Mouse (Mus musculus) skeletal muscle tissue, adult 2 months (tissue): ENCODE measurements at regions not wholly inside any gene's neighbourhood (a gene's known extent, or its start where the extent isn't known, plus 50 kb on each side); places are given as distances from the start of the nearest gene placed in this dataset.

ENCODE experiments used
- DNase-seq: peaks from one replicate; pipeline ENCODE4 v3.0.0-alpha.2; 2012; ENCODE audit warnings: low read depth, low spot score

GRCm38 (mm10) chr10:21672171-21672570 lies 79.2 kb downstream of the 1700020N01Rik start:
- no peak for DNase-seq

DNA sequence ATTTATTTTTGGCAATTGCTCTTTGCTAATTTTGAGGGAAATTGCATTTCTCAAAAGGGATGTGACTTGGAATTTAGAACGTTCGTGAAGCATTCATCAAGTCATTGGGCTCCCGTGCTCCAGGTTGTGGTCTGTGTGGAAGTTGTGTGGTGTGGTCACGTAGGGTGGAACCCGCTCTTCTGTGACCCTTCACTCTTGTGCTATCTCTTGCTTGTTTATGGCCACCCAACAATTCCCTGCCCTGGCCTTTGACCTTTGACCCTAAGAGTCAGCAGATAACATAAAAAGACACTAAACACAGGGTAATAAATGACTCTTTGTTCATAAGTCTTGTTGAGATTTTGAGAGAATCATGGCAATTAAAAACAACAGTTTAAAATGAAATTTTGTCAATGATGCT lies 79.7 kb downstream of the 1700020N01Rik start:
- DNase-seq = no peak

DNA sequence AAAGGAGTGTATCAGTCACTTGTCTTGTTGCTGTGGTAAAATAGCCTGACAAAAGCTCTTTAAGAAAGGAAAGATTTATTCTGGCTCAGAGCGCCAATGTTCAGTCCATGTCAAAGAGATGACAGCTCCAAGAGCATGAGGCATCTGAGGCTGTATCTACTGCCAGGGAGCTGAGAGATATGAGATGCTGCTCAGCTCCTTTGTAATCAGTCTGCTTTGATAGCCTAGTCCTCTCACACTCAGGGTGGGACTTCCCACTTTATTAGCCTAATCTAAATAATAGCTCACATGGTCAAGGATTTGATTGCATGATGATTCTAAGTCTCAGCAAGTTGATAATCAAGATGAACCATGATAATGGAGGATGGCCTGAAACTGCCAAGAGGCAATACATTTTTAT lies 80.9 kb downstream of the 1700020N01Rik start:
- no peak for DNase-seq

GRCm38 (mm10) chr10:21675786-21676185 lies 82.8 kb downstream of the 1700020N01Rik start:
- DNase-seq = no peak

DNA sequence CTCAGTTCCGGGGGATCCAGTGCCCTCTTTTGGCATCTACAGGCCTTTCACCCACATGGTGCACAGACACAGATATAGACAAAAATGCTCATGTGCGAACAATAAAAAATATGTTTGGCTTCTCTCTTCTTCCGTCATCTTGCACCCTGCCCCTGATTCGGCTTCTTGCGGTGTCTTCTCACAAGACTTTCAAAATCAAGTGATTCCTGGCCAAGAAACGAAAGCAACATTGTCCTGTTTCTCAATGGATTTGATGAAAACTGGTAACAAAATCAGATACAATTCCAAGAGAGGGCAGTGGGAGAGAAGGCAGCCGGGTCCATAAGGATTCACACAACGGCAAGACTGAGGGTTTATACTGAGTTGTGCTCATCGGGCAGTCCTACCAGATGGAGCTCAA lies 85.0 kb downstream of the 1700020N01Rik start:
- DNase-seq = no peak

DNA sequence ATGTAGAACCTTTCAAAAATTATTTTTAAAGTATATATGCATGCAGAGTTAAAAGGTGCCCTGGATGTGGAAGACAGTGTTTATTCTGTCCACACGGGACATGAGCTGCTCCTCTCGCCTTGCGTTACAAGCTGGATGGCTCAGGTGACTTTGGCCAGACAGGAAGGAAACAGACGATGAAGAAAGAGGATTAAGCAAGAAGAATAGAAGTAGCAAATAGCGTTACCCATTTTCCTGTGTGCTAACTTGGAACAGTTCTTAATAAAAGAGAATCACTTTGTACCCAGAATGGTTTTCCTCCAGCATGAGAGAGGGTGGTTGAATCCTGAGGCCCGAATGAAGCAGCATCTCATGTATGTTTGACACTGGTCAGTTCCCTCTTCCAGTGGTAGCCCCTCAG lies 85.4 kb downstream of the 1700020N01Rik start:
- DNase-seq = no peak

DNA sequence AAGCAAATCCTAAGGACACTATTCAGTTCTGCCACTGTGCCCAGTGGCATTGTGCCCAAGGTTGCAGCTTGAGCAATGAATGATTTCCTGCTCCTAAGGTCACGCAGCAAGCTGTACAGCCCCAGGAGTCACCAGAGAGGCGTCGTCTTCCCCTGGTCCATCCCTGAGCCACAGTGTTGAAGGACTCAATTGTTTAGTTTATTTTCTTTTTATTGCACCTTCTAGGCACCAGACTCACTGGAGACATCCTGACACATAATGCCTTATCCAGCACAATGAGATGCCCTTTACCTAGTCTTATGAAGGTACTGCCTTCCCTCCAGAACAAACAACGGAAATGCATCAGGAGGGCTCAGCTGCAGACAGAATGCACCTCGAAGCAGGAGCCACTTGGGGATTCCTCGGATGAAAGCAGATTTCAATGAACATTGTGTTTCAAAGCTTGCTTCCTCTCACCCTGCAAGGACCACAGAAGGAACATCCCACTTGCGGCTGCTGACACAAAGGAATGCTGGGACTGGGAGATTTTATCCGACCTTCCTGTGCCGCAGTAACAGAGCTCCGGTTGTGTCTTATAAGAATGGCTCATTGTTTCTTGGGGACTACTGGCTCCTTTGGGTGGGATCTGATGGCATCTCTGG lies 86.0 kb downstream of the 1700020N01Rik start:
- DNase-seq = peak; percentile 27

DNA sequence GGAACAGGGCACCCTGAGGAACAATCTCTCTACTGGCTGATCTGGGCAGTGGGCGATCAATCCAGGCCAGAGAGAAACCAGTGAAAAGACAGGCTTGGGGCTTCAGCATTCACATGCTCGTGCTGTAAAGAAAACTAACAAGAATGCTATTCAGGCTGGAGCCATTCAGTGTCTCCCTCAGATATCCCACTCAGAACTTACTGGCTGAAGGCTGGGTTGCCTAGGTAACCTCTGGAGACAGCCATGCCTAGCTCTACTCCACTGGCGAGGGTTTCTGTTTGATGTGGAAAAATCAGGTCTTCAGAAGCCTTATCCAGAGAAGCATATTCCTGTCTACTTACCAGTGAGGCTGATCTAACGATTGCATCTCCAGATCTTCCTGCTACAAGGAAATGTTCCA lies 87.8 kb downstream of the 1700020N01Rik start:
- no peak for DNase-seq

DNA sequence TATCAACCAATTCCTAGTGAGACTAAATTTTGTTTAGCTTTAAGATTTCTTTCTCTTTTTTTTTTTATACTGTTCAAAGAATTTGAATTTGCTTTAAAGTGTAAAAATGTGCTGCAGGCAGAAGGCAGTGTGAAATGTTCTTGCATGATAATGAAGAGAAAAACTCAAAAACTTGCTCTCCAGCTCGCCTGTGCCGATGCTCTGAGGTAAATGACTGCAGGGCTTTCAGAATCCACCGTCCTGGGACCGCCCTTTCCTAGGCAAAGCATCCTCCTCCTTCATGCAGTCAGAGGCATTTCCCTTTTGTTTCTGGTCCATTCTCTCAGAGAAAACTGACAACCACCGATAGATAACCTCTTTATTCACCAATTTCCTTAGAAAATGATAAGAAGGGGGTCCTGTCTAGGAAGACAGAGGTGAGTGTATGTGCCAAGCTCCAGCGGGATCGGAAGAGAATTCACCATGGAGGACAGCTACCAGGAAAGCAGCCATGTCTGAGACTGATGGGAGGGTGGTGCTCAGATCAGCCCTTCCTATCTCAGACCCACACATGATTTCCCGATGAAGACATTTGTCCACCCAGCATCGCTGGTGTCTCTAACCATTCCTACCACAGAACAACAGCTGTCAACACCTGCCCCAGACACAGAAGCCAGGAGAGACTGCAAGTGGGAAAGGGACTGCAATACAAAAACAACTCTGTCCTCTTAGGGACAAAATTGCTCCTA lies 91.5 kb downstream of the 1700020N01Rik start:
- DNase-seq = no peak

DNA sequence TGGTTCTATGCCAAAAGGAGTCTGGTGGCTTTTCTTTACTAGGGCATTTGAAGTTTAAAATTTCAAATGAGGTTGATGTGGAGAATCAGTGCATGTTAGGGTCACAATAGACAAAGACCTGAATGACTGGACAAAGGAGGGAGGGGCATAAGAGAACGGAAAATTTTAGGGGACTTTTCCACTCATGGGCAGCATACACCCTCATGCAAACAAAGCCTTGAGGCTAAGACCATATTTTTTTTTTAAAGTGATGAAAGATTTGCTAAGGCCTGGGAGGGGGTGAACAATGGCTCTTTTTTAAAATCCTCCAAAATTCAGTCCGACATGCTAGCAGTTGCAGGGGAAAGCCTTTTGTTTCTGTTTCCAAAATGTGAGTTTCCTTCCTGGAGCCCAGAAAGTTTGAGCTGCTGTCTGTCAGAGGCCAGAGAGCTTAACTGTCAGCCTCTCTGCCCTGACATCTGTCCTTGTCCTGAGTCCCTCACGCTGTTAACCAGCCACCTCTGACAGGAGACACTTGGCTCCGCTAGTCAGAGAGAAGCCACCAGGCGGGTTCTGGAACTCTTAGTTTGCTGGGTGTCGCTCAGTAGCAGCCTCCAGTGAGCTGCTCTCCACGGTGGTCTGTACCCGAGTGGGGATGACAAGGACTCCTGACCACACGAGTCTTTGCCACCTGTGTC lies 92.3 kb downstream of the 1700020N01Rik start:
- DNase-seq = peak; percentile 44

GRCm38 (mm10) chr10:21686060-21686459 lies 93.1 kb downstream of the 1700020N01Rik start:
- DNase-seq = peak; percentile 88

DNA sequence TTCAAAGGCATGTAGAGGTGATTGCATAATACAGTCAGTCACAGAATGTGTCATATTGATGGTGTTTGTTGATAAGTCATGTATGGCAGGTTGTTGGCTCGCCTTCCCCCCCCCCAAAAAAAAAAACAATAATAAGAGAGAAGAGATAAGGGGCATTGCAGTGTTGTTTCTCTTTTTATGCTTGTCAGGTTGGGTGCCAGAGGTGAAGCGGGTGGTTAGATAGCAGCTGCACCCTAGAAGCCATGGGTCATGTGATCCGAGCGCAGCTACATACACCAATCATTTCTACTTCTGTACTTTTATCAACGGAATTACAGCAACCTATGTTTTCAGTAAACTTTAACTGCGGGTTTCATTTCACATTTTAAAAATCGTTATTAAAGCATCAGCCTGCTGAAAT lies 94.5 kb downstream of the 1700020N01Rik start:
- no peak for DNase-seq

GRCm38 (mm10) chr10:21688513-21688912 lies 95.6 kb downstream of the 1700020N01Rik start:
- DNase-seq = no peak

DNA sequence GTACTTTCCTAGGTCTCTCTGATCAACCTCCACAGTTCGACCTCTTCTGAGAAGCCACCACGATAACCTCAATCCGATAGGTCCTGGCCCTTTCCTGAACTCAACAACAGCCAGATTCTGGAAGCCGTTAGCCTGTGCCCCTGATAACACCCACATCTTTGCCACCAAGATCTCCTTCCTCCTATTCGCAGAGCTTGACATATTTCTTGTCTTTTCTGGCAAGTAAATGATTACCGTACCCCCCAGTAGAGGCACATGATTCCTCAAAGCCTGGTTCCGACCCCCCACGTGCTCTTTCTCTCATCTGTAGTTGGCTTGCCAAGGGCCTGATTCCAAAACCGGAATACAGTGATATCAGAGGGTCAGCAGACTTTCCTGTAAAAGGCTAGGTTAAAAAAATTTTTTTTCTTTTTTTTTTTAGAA lies 96.9 kb downstream of the 1700020N01Rik start:
- no peak for DNase-seq

DNA sequence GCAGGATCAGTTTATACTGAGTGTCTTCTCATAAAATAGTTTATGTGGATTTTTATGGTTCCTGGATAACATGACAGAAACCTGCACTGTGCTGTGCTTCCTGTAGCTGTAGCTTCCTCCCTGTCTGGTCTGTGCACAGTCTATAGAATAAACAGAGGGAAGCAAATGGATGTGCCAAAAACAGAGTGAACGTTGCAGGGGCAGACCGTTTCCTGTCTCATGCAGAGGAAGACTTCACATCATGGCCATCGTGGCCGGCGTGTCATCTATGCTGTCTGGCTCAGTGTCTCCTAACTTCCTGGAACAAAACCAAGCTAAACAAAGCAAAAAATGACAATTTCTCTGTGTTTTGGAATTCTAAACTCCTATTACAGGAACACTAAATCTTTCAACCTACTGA lies 102.2 kb downstream of the 1700020N01Rik start:
- DNase-seq = no peak

DNA sequence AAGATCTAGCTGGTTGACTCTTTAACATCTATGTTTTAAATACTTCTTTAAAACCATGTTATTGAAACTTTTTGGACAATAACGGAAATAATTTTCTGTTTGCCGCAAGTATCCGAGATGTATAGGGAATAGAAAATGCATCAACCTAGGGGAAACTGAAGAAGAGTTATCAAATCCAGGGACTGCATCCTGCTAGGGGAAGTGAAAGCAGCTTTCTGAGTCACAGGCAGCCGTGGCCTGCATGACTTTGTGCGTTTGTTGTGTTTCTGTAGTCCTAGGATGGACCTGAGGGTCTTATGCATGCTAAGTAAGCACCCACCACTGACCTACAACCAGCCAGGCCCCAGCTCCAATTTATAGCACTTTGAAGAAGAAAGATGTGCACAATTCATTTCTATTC lies 103.7 kb downstream of the 1700020N01Rik start:
- DNase-seq = no peak

DNA sequence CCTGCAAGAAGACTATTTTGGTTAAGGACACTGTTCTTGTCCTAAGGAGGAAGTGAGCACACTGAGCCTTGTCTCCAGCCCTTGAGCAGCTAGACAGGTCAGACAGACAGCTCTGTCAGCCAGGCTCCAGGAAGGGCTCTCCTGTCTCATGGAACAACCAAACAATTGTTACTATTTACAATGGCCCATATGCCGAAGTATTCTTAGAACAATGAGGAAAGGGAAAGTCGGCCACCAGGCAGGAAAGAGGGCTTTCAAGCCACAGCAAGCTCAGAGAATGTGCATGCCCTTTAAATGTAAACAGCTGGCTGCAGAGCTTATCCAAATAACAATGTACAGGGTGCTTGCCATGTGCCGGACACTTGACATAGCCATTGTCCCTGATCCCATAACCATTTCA lies 108.6 kb downstream of the 1700020N01Rik start:
- no peak for DNase-seq

DNA sequence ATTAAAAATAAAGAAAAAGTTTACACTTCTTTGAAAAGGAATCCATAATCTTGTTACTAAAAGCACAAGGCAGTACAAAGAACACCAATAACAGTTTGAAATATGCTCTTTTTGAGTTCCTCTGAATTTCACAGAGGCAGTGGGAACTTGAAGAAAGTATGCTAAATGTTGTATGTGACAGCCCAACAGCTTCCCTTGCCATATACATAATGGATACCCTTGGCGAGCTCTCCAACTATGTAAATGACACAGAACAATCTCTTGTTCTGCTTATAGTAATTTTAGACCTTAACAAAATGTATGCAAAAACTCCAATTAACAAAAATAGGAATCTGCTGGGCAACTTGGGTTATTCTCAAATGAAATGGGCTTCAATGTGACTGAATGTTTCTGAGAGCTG lies 109.2 kb downstream of the 1700020N01Rik start:
- DNase-seq = no peak

DNA sequence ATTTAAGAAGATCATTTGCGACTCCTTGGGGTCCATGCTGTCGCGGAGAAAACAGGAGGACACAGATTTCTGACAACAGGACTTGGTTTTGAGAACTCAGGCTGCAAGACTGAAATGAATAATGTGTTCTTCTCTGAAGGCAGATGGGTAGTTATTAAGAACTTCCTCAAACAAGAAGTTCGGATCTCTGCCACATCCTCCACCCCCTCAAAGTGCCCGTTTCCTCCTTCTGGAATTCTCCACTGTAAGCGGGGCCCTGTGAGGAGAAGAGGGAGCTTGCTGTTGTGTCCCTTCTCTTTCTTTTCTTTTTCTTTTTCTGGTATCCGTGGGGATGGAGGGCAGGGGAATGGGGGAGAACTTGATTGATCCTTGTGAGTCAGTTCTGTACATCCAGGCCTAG lies 118.9 kb downstream of the 1700020N01Rik start:
- no peak for DNase-seq

GRCm38 (mm10) chr10:21712828-21713227 lies 119.9 kb downstream of the 1700020N01Rik start:
- DNase-seq = no peak

DNA sequence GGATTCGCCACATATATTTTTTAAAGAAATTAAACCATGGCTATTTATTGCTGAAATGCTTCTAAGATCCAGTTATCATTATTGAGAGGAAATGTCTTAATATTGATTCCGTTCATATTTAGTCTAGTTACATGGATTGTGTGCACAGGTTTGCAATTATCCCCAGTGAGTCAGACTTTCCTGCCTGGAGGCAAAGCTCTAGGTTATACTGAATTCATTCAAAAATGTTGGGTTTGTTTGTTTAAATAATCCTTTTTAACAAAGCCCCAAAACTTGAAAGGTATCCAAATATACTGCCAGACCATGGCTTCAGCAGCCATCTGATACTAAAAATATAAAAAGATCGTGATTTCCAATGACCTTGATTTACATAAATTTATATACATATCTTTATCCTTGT lies 122.5 kb downstream of the 1700020N01Rik start:
- DNase-seq = no peak

DNA sequence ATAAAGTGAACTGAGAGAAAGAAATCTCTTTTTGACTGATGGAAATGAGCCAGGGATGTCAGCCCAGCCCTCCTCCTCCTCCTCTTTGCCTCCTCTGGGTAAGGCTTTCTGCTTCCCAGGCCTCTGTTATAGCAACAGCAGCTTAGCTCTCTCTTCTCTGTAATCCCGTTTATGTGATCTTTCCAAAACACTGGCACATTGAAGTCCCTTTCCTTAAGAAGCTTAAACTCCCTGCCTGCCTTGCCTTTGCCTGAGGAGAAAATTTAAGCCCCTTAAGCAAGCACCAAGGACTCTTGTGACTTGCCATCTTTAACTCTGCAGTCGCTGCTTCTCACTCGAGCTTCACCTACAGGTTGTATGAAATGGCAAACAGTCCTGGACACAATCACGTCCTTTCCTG lies 125.2 kb downstream of the 1700020N01Rik start:
- no peak for DNase-seq

- DNase-seq = no peak
Observed at GRCm38 (mm10) chr10:21724351-21724750, 131.4 kb downstream of the 1700020N01Rik start.
